Mouse (Mus musculus) liver, embryonic 18 days (tissue): ENCODE results near the gene Capn5. TPM values are rescaled to one million over a fixed set of nuclear protein-coding genes. Genes with fewer than 3 reads are reported as not detected.

Experiments
- polyA plus RNA-seq: library from polyadenylated mRNA; depleted of rRNA; stranded (reverse); fragments of >200 nt; gene quantifications from 2 replicates; pipeline ENCODE4 v1.2.3, GENCODE M21; 2012; rRNA removed

Gene Capn5
- 5.1 and 5.5 TPM in 2 replicates for polyA plus RNA-seq

DNA sequence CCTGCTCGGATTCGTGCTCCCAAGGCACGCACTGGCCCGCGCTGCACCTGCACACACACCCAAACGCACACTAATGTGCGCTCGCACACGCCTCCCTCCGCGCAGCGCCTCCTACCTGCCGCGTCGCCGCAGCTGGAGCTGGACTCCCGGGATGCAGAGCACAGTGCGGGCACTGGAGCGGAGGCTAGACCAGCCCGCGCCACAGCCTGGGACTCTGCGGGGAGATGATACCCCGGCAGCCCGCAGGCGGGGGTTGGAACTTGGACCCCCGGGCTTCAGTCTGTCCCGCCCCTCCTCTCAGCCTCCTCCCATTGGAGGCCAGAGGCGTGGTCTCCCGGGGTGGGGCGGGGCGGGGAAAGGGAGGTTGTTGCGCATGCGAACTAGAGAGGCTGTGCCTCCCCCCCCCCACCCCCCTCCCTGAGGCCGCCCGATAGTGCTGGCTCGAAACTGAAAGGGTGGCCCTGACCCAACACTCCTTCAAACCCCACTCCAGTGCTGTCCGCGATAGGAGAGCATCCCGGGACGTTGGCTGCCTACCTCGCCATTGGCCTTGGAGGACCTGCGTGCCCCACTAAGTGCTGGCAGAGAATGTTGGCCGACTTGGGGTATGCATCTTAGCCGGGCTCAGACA, at the start of gene Capn5:
Capn5 (minus strand) TSS at position 346 of the 631 bp plus-strand sequence.

DNA sequence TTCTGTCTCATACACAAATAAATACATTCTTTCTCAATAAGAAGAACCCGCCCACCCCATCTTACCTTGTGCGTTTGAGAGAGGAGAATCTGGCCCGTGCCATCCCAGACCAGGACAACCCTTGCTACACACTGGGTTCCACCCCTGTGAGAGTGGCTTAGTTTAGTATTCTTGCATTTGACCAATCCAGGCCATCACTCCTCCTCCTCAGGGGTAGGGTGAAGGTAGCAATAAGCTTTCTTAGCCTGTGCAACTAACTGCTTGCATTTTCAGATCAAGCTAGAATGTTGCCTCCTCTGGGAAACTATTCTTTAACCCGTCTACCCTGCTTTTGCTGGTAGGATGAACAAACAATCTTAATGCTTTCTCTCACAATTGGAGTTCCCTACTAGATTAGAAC, 21.3 kb upstream of the Capn5 start, which contains the start of gene B3gnt6:
B3gnt6 (minus strand) TSS at position 101 of the 400 bp plus-strand sequence.

GRCm38 (mm10) chr7:98145402-98145801, 32.7 kb downstream of the Capn5 start, which contains the start of gene Omp:
Omp (minus strand) TSS chr7:98145502.

GRCm38 (mm10) chr7:98119179-98119960, 58.7 kb downstream of the Capn5 start, which contains the start of gene Myo7a:
Myo7a (minus strand) TSS chr7:98119524.

Other genes with a start within 250 kb of the Capn5 start
- 15.9 and 19.0 TPM in 2 replicates for gene Myo7a, start 58.8 kb downstream of the Capn5 start, polyA plus RNA-seq
- 0.20 and 0.21 TPM in 2 replicates for gene Omp, start 32.8 kb downstream of the Capn5 start, polyA plus RNA-seq
- 0.04 and 0.07 TPM in 2 replicates for gene B3gnt6, start 21.2 kb upstream of the Capn5 start, polyA plus RNA-seq
- gene Acer3, start 142.9 kb upstream of the Capn5 start, polyA plus RNA-seq: 15.1 and 16.2 TPM in 2 replicates
- 16.2 and 19.5 TPM in 2 replicates for gene Tsku, start 183.1 kb upstream of the Capn5 start, polyA plus RNA-seq